Mouse (Mus musculus) liver, adult 2 months (tissue): ENCODE results near the gene St3gal5. TPM values are rescaled to one million over a fixed set of nuclear protein-coding genes. Genes with fewer than 3 reads are reported as not detected.

ENCODE experiments used
- DNase-seq: peaks from one replicate; pipeline ENCODE4 v3.0.0-alpha.2; 2011; ENCODE audit warnings: low read depth, low spot score; ENCODE audit errors: extremely low read depth
- H3K27ac ChIP-seq: fragments of 200-500 bp; replicated peaks from 2 replicates; pipeline ENCODE4 v1.5.1; 2012; ENCODE audit warnings: low read depth, mild to moderate bottlenecking, control low read depth, inconsistent platforms, low read length; ENCODE audit not compliant: insufficient read depth
- H3K27me3 ChIP-seq: fragments of 200-500 bp; 2 replicates; pipeline ENCODE4 v1.6.1; 2012; ENCODE audit warnings: mild to moderate bottlenecking, moderate library complexity, low read length, inconsistent platforms; ENCODE audit not compliant: control insufficient read depth, insufficient read depth
- H3K36me3 ChIP-seq: fragments of 200-500 bp; 2 replicates; pipeline ENCODE4 v1.6.1; 2012; ENCODE audit warnings: low read length, inconsistent platforms; ENCODE audit not compliant: control insufficient read depth, insufficient read depth
- H3K4me1 ChIP-seq: fragments of 200-500 bp; 2 replicates; pipeline ENCODE4 v1.6.1; 2011; ENCODE audit warnings: low read length; ENCODE audit not compliant: control insufficient read depth, insufficient read depth
- H3K4me3 ChIP-seq: fragments of 200-500 bp; 2 replicates; pipeline ENCODE4 v1.5.1; 2011; ENCODE audit warnings: low read depth, mild to moderate bottlenecking, control low read depth, low read length, moderate library complexity; ENCODE audit not compliant: insufficient read depth
- H3K79me2 ChIP-seq: fragments of 200-500 bp; 2 replicates; pipeline ENCODE4 v1.6.1; 2012; ENCODE audit warnings: inconsistent platforms, mild to moderate bottlenecking, low read length, moderate library complexity; ENCODE audit not compliant: control insufficient read depth, insufficient read depth
- H3K9ac ChIP-seq: fragments of 200-500 bp; 2 replicates; pipeline ENCODE4 v1.6.1; 2012; ENCODE audit warnings: low read depth, mild to moderate bottlenecking, control low read depth, inconsistent platforms, low read length
- CTCF ChIP-seq: fragments of 200-500 bp; IDR thresholded peaks from 2 replicates; pipeline ENCODE4 v1.5.1; 2011; ENCODE audit warnings: low read depth, low read length, control low read depth
- POLR2A ChIP-seq: fragments of 200-500 bp; IDR thresholded peaks from 2 replicates; pipeline ENCODE4 v1.6.1; 2011; ENCODE audit warnings: low read length, control low read depth; ENCODE audit not compliant: insufficient read depth; ENCODE audit errors: extremely low read depth
- WGBS: fragments of 180-500 bp; shearing (Covaris S2); methylation state at CpG from one replicate; pipeline ENCODE4 v1.1.7; 2018; 5-methylcytosine and 5-hydroxymethylcytosine counted together
- polyA plus RNA-seq: library from polyadenylated mRNA; depleted of rRNA; stranded (reverse); fragments of >200 nt; gene quantifications from 2 replicates; pipeline ENCODE4 v1.2.3, GENCODE M21; 2012
- total RNA-seq: library from RNA; depleted of rRNA; stranded (reverse); fragments of >200 nt; gene quantifications from 2 replicates; pipeline ENCODE4 v1.2.3, GENCODE M21; 2014

St3gal5 gene
- total and polyA plus RNA-seq, 2 experiments = 61.4 to 162 TPM

GRCm38 (mm10) chr6:72161751-72162150 lies 64.4 kb downstream of the St3gal5 start:
- Histone ChIP-seq H3K9ac (no peak overlapping the region), H3K27ac (peak overlapping the region; percentile 91), H3K36me3 (no peaks in the 10 kb centered on the region), H3K79me2 (no peaks in the 10 kb centered on the region), H3K4me1 (peaks cover 31% of the 10 kb centered on the region), H3K4me3 (no peak overlapping the region), H3K27me3 (no peaks in the 10 kb centered on the region)
- peak; percentile 88 for DNase-seq
- no peak for TF ChIP-seq POLR2A
- WGBS = 13% methylated on average over 5 of the region's 5 CpGs

DNA sequence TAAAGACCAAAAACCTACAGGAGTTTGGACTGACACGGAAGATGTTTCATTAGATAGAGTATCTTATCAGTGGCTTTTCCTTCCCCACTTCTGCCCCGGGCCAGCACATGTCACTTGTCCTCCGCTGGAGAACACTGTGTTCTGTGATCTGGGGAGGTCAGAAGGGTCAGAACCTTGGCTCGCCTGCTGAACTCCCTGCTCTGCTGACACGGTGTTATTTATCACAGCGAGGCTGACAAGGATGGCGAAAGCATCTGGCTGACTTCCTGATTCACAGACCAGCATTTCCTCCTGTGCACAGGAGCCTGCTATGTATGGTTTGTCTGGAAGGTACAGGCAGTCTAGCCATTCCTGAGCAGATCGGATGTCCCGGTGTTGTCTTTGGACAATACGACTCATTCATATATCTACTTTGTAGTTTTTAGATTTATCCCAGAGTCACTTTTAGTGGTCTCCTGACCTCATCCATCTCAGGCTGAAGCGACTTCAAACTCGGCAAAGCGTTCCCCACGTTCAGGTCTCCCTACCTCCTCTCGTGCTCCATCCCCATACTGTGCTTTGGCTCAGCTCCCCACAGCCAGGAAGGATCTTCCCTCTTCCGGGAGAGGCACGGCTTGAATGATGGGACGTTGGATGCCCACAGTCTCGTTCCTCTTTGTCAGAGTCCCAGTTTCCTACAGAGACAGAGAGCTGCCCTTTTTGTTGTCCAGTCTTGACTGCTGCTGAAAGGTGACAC lies 64.9 kb downstream of the St3gal5 start:
- WGBS = 19% methylated on average over 19 of the region's 19 CpGs
- H3K79me2 ChIP-seq = no peaks in the 10 kb centered on the region
- peak overlapping the region; percentile 64 for H3K9ac ChIP-seq
- no peaks in the 10 kb centered on the region for H3K27me3 ChIP-seq
- no peak for TF ChIP-seq CTCF
- no peak for TF ChIP-seq POLR2A
- no peaks in the 10 kb centered on the region for H3K36me3 ChIP-seq
- peaks cover 31% of the 10 kb centered on the region for H3K4me1 ChIP-seq
- peak; percentile 98 for DNase-seq
- peak overlapping the region; percentile 91 for H3K27ac ChIP-seq
- no peak overlapping the region; the same call in 1 of the 2 replicates for H3K4me3 ChIP-seq

DNA sequence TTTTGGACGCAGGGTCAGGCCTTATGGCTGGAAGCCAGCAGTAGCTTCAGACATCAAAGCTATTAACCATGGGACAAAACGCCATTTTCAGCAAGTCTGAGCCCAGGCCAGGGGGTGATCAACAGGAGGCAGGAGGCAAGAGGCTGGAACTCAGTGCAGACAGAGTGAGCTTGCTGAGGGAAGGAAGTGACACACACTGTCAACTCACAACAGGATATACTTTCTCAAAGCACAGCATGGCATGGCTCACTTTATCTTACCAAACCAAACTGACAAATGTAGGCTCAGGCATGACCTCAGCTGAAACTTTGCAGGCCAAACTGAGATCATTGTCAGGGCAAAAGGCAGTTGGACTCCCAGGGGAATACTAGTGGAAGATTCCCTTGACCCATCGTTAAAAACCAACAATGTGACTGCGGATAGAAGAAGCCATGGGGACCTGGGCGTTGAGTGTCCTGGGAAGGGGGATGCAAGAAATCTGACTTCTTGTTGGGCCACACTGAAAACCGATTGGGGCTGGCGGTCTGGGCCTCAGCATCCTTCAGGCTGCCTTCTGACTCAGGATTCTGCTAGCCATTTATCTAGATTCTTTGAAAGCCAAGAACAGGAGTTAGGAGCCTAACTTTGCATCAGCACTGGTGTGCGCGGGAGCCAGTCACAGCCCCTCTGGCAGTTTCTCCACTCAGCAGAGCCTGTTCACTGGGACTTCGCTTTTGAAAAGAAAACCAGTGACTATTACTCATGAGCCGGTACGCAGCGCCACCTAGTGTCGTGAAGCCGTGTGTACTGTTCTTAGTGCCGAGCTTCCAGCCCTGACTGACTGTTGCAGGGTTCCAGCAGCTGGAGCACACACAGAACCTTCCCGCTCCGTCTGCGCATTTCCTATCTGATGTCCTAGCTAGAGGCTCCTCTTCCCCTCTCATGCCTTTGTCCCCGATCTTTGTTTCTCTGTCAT lies 67.2 kb downstream of the St3gal5 start:
- Histone ChIP-seq H3K4me3 (no peak overlapping the region), H3K4me1 (peaks cover 26% of the 10 kb centered on the region), H3K36me3 (no peaks in the 10 kb centered on the region), H3K27me3 (no peaks in the 10 kb centered on the region), H3K9ac (peak overlapping the region; percentile 43), H3K27ac (peak overlapping the region; percentile 63), H3K79me2 (no peaks in the 10 kb centered on the region)
- 12% methylated on average over 20 of the region's 20 CpGs for WGBS
- peak; percentile 75 for DNase-seq
- peak; percentile 98 for TF ChIP-seq CTCF
- no peak for TF ChIP-seq POLR2A

DNA sequence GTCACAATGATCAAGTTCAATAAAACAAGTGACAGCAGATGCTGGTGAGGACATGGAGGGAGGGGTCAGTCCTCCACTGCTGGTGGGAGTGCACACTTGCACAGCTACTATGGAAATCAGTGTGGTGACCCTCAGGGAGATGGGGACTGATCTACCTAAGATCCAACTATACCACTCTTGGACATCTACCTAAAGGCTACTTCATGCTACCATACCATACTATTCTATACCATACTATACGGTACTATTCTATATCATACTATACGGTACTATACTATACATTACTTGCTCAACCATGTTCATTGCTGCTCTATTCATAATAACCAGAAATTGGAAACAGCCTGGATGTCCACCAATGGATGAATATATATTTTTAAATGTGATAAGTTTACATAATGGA lies 68.5 kb downstream of the St3gal5 start:
- peaks cover 18% of the 10 kb centered on the region for H3K4me1 ChIP-seq
- no peaks in the 10 kb centered on the region for H3K79me2 ChIP-seq
- H3K9ac ChIP-seq = no peak overlapping the region
- no peak overlapping the region for H3K27ac ChIP-seq
- no peak for DNase-seq
- WGBS = 68% methylated on average over 2 of the region's 2 CpGs
- no peak overlapping the region for H3K4me3 ChIP-seq
- TF ChIP-seq POLR2A = no peak
- TF ChIP-seq CTCF = no peak
- H3K27me3 ChIP-seq = no peaks in the 10 kb centered on the region
- H3K36me3 ChIP-seq = no peaks in the 10 kb centered on the region

DNA sequence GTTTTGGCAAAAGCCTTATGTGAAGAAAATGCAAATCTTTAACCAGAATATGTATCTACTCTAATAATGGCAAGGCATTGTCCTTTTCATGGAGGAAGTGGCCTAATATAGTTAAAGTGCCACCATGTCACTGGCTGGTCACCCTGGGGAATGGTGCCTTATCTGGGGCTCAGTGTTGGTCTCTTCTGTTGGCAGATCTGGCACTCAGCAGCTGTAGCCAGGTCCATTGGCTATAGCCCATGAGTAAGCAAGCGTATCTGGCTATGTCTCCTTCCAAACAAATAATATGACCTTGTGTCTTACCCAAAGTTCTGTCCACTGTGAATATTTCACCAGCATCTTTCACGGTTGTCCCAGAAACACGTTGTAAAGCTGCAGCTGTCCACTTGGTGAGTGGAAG lies 74.0 kb downstream of the St3gal5 start:
- no peaks in the 10 kb centered on the region for H3K79me2 ChIP-seq
- TF ChIP-seq CTCF = no peak
- no peak for TF ChIP-seq POLR2A

More for the DNA sequence above, 74.0 kb downstream of the St3gal5 start:
- WGBS = 28% methylated on average over 3 of the region's 3 CpGs
- Histone ChIP-seq H3K4me1 (peaks cover 6% of the 10 kb centered on the region), H3K27ac (no peak overlapping the region), H3K4me3 (no peak overlapping the region), H3K9ac (no peak overlapping the region), H3K27me3 (no peaks in the 10 kb centered on the region), H3K36me3 (no peaks in the 10 kb centered on the region)
- DNase-seq = peak; percentile 81
